Mouse (Mus musculus): Measurements from ENCODE around the gene G6pc2. TPM values are rescaled to one million over a fixed set of nuclear protein-coding genes. Genes with fewer than 3 reads are reported as not detected.

Gene G6pc2
- total RNA-seq (2021) = not detected
- long read RNA-seq, experiment 1 = 0 reads
- long read RNA-seq, experiment 2 = 0 reads

GRCm38 (mm10) chr2:69210773-69211172 lies at the start of gene G6pc2:
G6pc2 (plus strand) TSS chr2:69211073.
- no peak within 1 kb of the TSS for H3K27ac ChIP-seq
- no peak for DNase-seq (ENCODE audit: low spot score in 2 of 2)
- TF ChIP-seq CTCF (conservative IDR thresholded peaks at IDR 0.05) = no peak
- no peak within 1 kb of the TSS for H3K4me3 ChIP-seq

- peak overlapping the region; percentile 50 for H3K27ac ChIP-seq
- TF ChIP-seq CTCF (conservative IDR thresholded peaks at IDR 0.05) = no peak
- DNase-seq (ENCODE audit: low spot score in 2 of 2) = no peak
- no peak overlapping the region for H3K4me3 ChIP-seq
These were observed 40.3 kb upstream of the G6pc2 start for GRCm38 (mm10) chr2:69170395-69171077.

DNA sequence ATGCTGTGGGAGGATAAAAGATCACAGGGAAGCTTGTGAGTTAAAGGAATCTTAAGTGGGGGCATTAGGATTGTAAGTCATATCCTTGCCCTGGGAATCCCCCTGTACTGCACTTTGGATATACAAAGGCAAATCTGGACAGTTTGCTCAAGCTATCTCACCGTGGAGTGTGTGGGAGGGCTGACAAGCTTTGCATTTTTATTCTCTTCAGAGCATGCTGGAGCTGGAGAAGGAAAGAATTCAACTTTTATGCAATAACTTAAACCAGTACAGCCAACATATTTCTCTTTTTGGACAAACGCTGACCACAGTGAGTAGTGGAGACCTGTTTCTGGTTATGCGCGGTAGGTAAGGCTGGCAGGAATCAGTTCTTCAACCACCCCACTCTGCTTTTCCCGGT lies 35.6 kb upstream of the G6pc2 start:
- Histone ChIP-seq H3K4me3 (no peak overlapping the region), H3K27ac (peak overlapping the region; percentile 51; the same call in 1 of the 2 replicates)
- no peak for DNase-seq (ENCODE audit: low spot score in 2 of 2)
- TF ChIP-seq CTCF (conservative IDR thresholded peaks at IDR 0.05) = no peak

DNA sequence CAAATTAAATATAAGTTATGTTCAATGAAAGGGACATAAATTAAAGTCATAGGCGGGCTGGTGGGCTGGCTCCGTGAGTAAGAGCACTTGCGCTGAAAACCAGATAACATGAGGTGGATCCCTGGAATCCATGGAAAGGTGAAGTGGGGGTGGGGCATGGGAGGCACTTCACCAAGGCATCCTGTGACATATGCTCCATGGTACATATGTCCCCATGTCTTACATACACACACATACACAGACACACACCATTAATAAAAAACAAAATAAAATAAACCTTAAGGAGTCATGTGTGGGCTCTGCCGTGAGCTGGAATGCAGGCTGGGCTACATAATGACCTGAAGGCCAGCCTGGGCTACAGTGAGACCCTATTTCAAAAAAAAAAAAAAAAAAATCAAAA lies 31.2 kb upstream of the G6pc2 start:
- no peak for DNase-seq (ENCODE audit: low spot score in 2 of 2)
- TF ChIP-seq CTCF (conservative IDR thresholded peaks at IDR 0.05) = no peak
- no peak overlapping the region for H3K4me3 ChIP-seq
- no peak overlapping the region for H3K27ac ChIP-seq

DNA sequence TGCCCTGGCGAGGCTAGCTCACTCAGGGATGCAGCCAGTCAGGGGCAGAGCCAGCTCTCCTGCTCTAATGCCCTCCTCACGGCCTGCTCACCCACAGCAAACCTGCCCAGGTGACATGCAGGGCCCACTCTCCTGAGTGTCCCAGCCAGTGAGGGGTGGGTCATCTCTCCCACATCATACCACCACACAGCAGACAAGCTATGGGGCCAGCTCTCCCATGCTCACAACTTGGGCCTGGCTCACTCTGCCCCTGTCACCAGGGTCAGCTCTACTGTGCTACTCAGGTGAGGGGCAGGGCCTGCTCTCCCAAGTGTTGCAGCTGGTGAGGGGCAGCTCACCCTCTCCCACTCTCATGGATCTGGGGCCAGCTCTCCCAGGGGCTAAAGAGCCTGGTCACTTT lies 22.9 kb upstream of the G6pc2 start:
- Histone ChIP-seq H3K4me3 (no peak overlapping the region), H3K27ac (no peak overlapping the region)
- no peak for TF ChIP-seq CTCF (conservative IDR thresholded peaks at IDR 0.05)
- DNase-seq (ENCODE audit: low spot score in 2 of 2) = no peak

DNA sequence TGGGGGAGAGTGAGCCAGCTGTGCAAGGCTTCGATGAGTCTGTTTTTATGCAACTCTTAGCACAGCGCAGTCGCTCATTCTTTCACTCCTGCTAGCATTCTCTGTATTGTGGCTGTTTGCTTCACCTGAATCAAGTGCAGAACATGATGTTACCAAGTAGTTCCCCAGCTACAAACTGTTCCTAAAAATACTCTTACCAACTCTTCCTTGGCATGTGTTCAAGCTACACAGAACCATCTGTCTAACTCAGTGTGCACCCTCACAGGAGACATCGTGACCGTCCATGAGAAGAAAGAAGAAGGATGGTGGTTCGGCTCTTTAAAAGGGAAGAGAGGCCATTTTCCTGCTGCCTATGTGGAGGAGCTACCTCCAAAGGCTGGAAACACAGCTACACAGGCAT lies 22.1 kb upstream of the G6pc2 start:
- TF ChIP-seq CTCF (conservative IDR thresholded peaks at IDR 0.05) = no peak
- peak in 1 of 2 experiments; percentile 29 for DNase-seq (ENCODE audit: low spot score in 2 of 2)

GRCm38 (mm10) chr2:69189222-69189621 lies 21.7 kb upstream of the G6pc2 start:
- DNase-seq (ENCODE audit: low spot score in 2 of 2) = no peak
- Histone ChIP-seq H3K27ac (no peak overlapping the region), H3K4me3 (no peak overlapping the region)
- TF ChIP-seq CTCF (conservative IDR thresholded peaks at IDR 0.05) = no peak

More for the DNA sequence above, 22.1 kb upstream of the G6pc2 start:
- Histone ChIP-seq H3K27ac (0 out of 2 replicates have a peak overlapping the region, but pooled peaks have one; percentile 19), H3K4me3 (no peak overlapping the region)

DNA sequence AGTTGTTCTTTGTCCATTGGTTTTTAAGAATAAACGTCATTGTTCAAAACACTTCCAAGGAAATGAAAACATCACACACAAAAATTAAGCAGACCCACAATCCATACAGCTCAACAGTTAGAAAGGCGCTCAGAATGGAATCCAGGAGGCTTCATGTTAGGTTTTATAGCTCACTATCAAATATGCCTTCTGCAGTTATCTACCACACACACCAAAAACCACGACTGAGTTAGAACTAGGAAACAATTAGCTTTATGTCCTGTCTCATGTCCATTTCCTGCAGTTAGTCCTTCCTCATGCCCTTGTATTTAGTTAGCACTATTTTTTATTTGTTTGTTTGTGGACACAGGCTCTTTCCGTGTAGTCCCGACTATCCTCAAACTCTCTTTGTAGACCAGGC lies 19.8 kb upstream of the G6pc2 start:
- no peak for TF ChIP-seq CTCF (conservative IDR thresholded peaks at IDR 0.05)
- Histone ChIP-seq H3K27ac (no peak overlapping the region), H3K4me3 (no peak overlapping the region)
- DNase-seq (ENCODE audit: low spot score in 2 of 2) = no peak

DNA sequence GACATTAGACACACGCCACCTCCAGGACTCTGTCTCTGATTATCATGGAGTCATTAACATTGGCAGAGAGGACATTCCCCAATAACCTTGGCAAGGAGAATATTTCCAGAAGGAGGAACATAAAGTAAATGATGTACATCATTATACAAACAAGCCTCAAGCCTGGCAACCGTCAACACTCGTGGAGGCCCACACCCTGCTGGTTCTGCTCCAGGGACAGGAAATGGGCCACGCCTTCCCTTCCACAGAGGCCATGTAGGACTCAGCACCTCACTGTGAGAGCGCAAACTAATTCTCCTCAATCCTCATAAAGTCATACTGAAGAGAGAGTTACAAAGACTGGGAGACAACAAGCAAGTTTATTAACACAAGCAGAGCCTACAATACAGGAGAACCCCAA lies 17.3 kb upstream of the G6pc2 start:
- no peak for DNase-seq (ENCODE audit: low spot score in 2 of 2)
- Histone ChIP-seq H3K27ac (no peak overlapping the region), H3K4me3 (no peak overlapping the region)
- no peak for TF ChIP-seq CTCF (conservative IDR thresholded peaks at IDR 0.05)

GRCm38 (mm10) chr2:69205185-69205584 lies 5.7 kb upstream of the G6pc2 start:
- Histone ChIP-seq H3K27ac (no peak overlapping the region), H3K4me3 (no peak overlapping the region; the same call in 1 of the 2 replicates)
- no peak for TF ChIP-seq CTCF (conservative IDR thresholded peaks at IDR 0.05)
- DNase-seq (ENCODE audit: low spot score in 2 of 2) = no peak

- H3K4me3 ChIP-seq = peak within 1 kb of the TSS; percentile 80
- H3K27ac ChIP-seq = no peak within 1 kb of the TSS
- 0 out of 2 replicates have a peak, but pooled peaks have one; percentile 1 for TF ChIP-seq CTCF (conservative IDR thresholded peaks at IDR 0.05)
- peak; percentile 84 to 93 for DNase-seq (ENCODE audit: low spot score in 2 of 2)
These were observed 5.0 kb upstream of the G6pc2 start, which contains the start of gene Spc25 for GRCm38 (mm10) chr2:69205791-69206351. Spc25 (minus strand) TSS chr2:69206194.

DNA sequence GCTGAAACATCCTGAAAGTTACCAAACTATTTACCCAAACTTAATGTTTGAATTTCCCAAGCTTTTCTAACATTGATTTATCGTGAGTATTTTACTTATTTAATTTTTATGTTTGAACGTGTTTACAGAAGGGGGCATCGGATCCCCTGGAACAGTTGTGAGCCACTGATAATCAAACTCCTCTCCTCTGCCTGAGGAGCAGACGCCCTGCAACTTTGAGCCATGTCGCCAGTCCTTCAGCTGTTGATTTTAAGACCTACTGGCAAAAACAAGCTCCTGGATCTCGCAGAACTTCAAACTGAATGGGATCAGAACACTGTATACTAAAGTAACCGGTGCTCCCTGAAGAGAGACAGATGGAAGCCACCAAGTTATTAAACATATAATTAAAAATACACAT lies 4.3 kb upstream of the G6pc2 start:
- H3K27ac ChIP-seq = no peak overlapping the region
- no peak for DNase-seq (ENCODE audit: low spot score in 2 of 2)
- TF ChIP-seq CTCF (conservative IDR thresholded peaks at IDR 0.05) = no peak
- H3K4me3 ChIP-seq = peak overlapping the region; percentile 80

GRCm38 (mm10) chr2:69209684-69210083 lies 1.2 kb upstream of the G6pc2 start:
- Histone ChIP-seq H3K4me3 (no peak overlapping the region), H3K27ac (no peak overlapping the region)
- no peak for TF ChIP-seq CTCF (conservative IDR thresholded peaks at IDR 0.05)
- DNase-seq (ENCODE audit: low spot score in 2 of 2) = no peak

GRCm38 (mm10) chr2:69212652-69213051 lies 1.8 kb downstream of the G6pc2 start:
- no peak for TF ChIP-seq CTCF (conservative IDR thresholded peaks at IDR 0.05)
- no peak for DNase-seq (ENCODE audit: low spot score in 2 of 2)
- Histone ChIP-seq H3K4me3 (no peak overlapping the region), H3K27ac (no peak overlapping the region)
